Mouse (Mus musculus) forebrain, postnatal 0 days (tissue): ENCODE measurements around the gene Atp1b1. TPM values are rescaled to one million over a fixed set of nuclear protein-coding genes. Genes with fewer than 3 reads are reported as not detected.

Source experiments
- ATAC-seq: fragments of 200-750 bp; cut with Nextera tagmentation; 2 replicates; pipeline ENCODE4 v1.8.0; 2017; ENCODE audit warnings: mild to moderate bottlenecking, moderate library complexity
- DNase-seq: peaks from one replicate; pipeline ENCODE4 v3.0.0-alpha.2; 2015
- H3K27ac ChIP-seq: fragments of 300-500 bp; sonication (generic); 2 replicates; pipeline ENCODE4 v1.5.1; 2014; ENCODE audit warnings: low read depth, mild to moderate bottlenecking, antibody characterized with exemption, low read length, moderate library complexity, mixed read lengths
- H3K27me3 ChIP-seq: fragments of 300-500 bp; sonication (generic); 2 replicates; pipeline ENCODE4 v1.6.1; 2014; ENCODE audit warnings: mild to moderate bottlenecking, low read length, mixed read lengths; ENCODE audit not compliant: insufficient read depth
- H3K36me3 ChIP-seq: fragments of 300-500 bp; sonication (generic); 2 replicates; pipeline ENCODE4 v1.6.1; 2014; ENCODE audit warnings: mild to moderate bottlenecking, moderate library complexity; ENCODE audit not compliant: insufficient read depth
- H3K4me1 ChIP-seq: fragments of 300-500 bp; sonication (generic); 2 replicates; pipeline ENCODE4 v1.6.1; 2014; ENCODE audit warnings: antibody characterized with exemption; ENCODE audit not compliant: insufficient read depth
- H3K4me2 ChIP-seq: fragments of 300-500 bp; sonication (generic); 2 replicates; pipeline ENCODE4 v1.6.1; 2014; ENCODE audit warnings: low read depth, mild to moderate bottlenecking, moderate library complexity
- H3K4me3 ChIP-seq: fragments of 300-500 bp; sonication (generic); 2 replicates; pipeline ENCODE4 v1.5.1; 2014; ENCODE audit warnings: low read depth, low read length, mixed read lengths
- H3K9ac ChIP-seq: fragments of 300-500 bp; sonication (generic); 2 replicates; pipeline ENCODE4 v1.6.1; 2014; ENCODE audit warnings: mild to moderate bottlenecking
- H3K9me3 ChIP-seq: fragments of 300-500 bp; sonication (generic); 2 replicates; pipeline ENCODE4 v1.6.1; 2016; ENCODE audit warnings: low read length
- CTCF ChIP-seq: sonication (generic); IDR thresholded peaks from 2 replicates; pipeline ENCODE4 v1.5.1; 2016; ENCODE audit warnings: antibody characterized with exemption, control low read depth, low read depth
- WGBS: fragments of 180-500 bp; shearing (Covaris S2); extraction: QIAGEN DNeasy Blood & Tissue Kit; methylation state at CpG from one replicate; pipeline ENCODE4 v1.1.7; 2014; 5-methylcytosine and 5-hydroxymethylcytosine counted together
- polyA plus RNA-seq: library from polyadenylated mRNA; unstranded; fragments of >200 nt; fragmentation: Nextera tagmentation; extraction: Ambion mirVana; gene quantifications from 2 replicates; pipeline ENCODE4 v1.2.1, GENCODE M21; 2015
- total RNA-seq: library from RNA; depleted of rRNA; stranded (reverse); fragments of >200 nt; gene quantifications from 2 replicates; pipeline ENCODE4 v1.2.3, GENCODE M21; 2014

Atp1b1 gene
- total and polyA plus RNA-seq, 2 experiments from 2014 or later = 226 to 432 TPM

GRCm38 (mm10) chr1:164461726-164462125 lies 3.6 kb upstream of the Atp1b1 start:
- DNase-seq = peak; percentile 74
- 0 out of 2 replicates have a peak overlapping the region, but pooled peaks have one; percentile 10 for H3K27ac ChIP-seq
- H3K4me3 ChIP-seq = no peak overlapping the region
- WGBS = 15% methylated on average over 10 of the region's 10 CpGs
- peak overlapping the region; percentile 26 for H3K4me2 ChIP-seq
- ATAC-seq = peak; percentile 10
- no peaks in the 10 kb centered on the region for H3K27me3 ChIP-seq
- no peak overlapping the region for H3K9ac ChIP-seq
- TF ChIP-seq CTCF = no peak
- no peaks in the 10 kb centered on the region for H3K36me3 ChIP-seq
- no peaks in the 10 kb centered on the region for H3K9me3 ChIP-seq
- peaks cover 15% of the 10 kb centered on the region for H3K4me1 ChIP-seq

- no peaks in the 10 kb centered on the region for H3K27me3 ChIP-seq
- H3K9me3 ChIP-seq = no peaks in the 10 kb centered on the region
- H3K4me1 ChIP-seq = peaks cover 15% of the 10 kb centered on the region
- no peak overlapping the region for H3K4me3 ChIP-seq
- DNase-seq (no peak), ATAC-seq (no peak)
- no peaks in the 10 kb centered on the region for H3K36me3 ChIP-seq
- H3K4me2 ChIP-seq = peak overlapping the region; percentile 26
- 0 out of 2 replicates have a peak overlapping the region, but pooled peaks have one; percentile 10 for H3K27ac ChIP-seq
- TF ChIP-seq CTCF = no peak
- no peak overlapping the region for H3K9ac ChIP-seq
- WGBS = 76% methylated on average over 13 of the region's 13 CpGs
Observed at GRCm38 (mm10) chr1:164460921-164461697, 3.0 kb upstream of the Atp1b1 start.

GRCm38 (mm10) chr1:164459127-164459905 lies 1.2 kb upstream of the Atp1b1 start:
- H3K9ac ChIP-seq = peak overlapping the region; percentile 97
- peak overlapping the region; percentile 71 for H3K4me2 ChIP-seq
- ATAC-seq (no peak), DNase-seq (no peak)
- H3K27me3 ChIP-seq = no peaks in the 10 kb centered on the region
- TF ChIP-seq CTCF = no peak
- peak overlapping the region; percentile 97 for H3K27ac ChIP-seq
- 60% methylated on average over 12 of the region's 12 CpGs for WGBS
- H3K9me3 ChIP-seq = no peaks in the 10 kb centered on the region
- H3K4me3 ChIP-seq = peak overlapping the region; percentile 81
- H3K36me3 ChIP-seq = no peaks in the 10 kb centered on the region
- H3K4me1 ChIP-seq = peaks cover 15% of the 10 kb centered on the region

- Histone ChIP-seq H3K4me2 (peak overlapping the region; percentile 71), H3K36me3 (no peaks in the 10 kb centered on the region), H3K9ac (peak overlapping the region; percentile 97), H3K27me3 (no peaks in the 10 kb centered on the region), H3K9me3 (no peaks in the 10 kb centered on the region), H3K27ac (peak overlapping the region; percentile 97), H3K4me1 (peaks cover 19% of the 10 kb centered on the region), H3K4me3 (peak overlapping the region; percentile 81)
- TF ChIP-seq CTCF = no peak
- DNase-seq = no peak
- WGBS = 3% methylated on average over 22 of the region's 22 CpGs
- peak; percentile 3 for ATAC-seq
Observed at GRCm38 (mm10) chr1:164458621-164459051, 481 bp upstream of the Atp1b1 start.

GRCm38 (mm10) chr1:164457531-164458244 lies 467 bp downstream of the Atp1b1 start:
- H3K36me3 ChIP-seq = peaks cover 8% of the 10 kb centered on the region
- H3K4me3 ChIP-seq = peak overlapping the region; percentile 81
- peak overlapping the region; percentile 97 for H3K9ac ChIP-seq
- peak; percentile 88 for ATAC-seq
- H3K4me2 ChIP-seq = peak overlapping the region; percentile 71
- DNase-seq = peak; percentile 93
- WGBS = under 1% methylated on average over 58 of the region's 76 CpGs
- no peak for TF ChIP-seq CTCF
- no peaks in the 10 kb centered on the region for H3K27me3 ChIP-seq
- peaks cover 19% of the 10 kb centered on the region for H3K4me1 ChIP-seq
- no peaks in the 10 kb centered on the region for H3K9me3 ChIP-seq
- peak overlapping the region; percentile 97 for H3K27ac ChIP-seq

- 3% methylated on average over 8 of the region's 8 CpGs for WGBS
- no peak for TF ChIP-seq CTCF
- ATAC-seq (no peak), DNase-seq (peak; percentile 60)
- Histone ChIP-seq H3K27me3 (no peaks in the 10 kb centered on the region), H3K36me3 (peaks cover 16% of the 10 kb centered on the region), H3K4me2 (peak overlapping the region; percentile 71), H3K27ac (peak overlapping the region; percentile 97), H3K4me1 (peaks cover 16% of the 10 kb centered on the region; the same call in 1 of the 2 replicates), H3K9me3 (no peaks in the 10 kb centered on the region), H3K4me3 (peak overlapping the region; percentile 81), H3K9ac (peak overlapping the region; percentile 97)
Observed at GRCm38 (mm10) chr1:164456731-164457130, 1.4 kb downstream of the Atp1b1 start.
